Mouse (Mus musculus) cortical plate, adult 2 months (tissue): ENCODE measurements around the gene Rpl23.

Experiments
- CTCF ChIP-seq: fragments of 200-500 bp; IDR thresholded peaks from 2 replicates; pipeline ENCODE4 v1.5.1; 2011; ENCODE audit warnings: mild to moderate bottlenecking, control low read depth, low read length; ENCODE audit not compliant: insufficient read depth; ENCODE audit errors: extremely low read depth
- POLR2A ChIP-seq: fragments of 200-500 bp; IDR thresholded peaks from 2 replicates; pipeline ENCODE4 v1.6.1; 2011; ENCODE audit warnings: mild to moderate bottlenecking, low read length, control low read depth; ENCODE audit not compliant: insufficient read depth; ENCODE audit errors: extremely low read depth

GRCm38 (mm10) chr11:97810970-97811369 is 28.7 kb upstream of the Rpl23 start:
- TF ChIP-seq POLR2A (no peak), CTCF (no peak)
